Mouse (Mus musculus): Measurements from ENCODE around the gene Hdac8.

DNA sequence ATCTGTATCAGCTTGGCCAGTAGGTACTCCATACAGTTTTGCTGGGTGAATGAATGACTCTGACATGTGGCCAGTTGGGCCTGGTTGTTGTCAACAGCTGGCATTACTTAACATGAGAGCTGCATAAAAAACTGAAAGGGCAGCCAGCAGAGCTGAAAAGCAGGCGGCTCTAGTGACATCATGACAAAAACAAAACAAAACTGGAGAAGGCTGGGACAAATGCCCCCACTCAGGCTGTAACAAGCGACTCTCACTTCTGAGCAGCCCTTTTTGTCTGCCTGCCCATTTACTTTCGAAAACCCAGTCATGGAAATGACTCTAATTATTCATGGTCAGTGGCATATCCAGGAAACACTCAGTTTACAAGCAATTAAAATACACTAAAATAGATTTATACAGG, 185.5 kb downstream of the Hdac8 start:
- no peak for TF ChIP-seq CTCF (IDR thresholded peaks at IDR 0.05; ENCODE audit: low read depth, low read length)
- TF ChIP-seq POLR2A (IDR thresholded peaks at IDR 0.05; ENCODE audit: insufficient read depth, low read length), result no peak
